Mouse (Mus musculus): ENCODE measurements around the gene Dab1.

Gene Dab1

GRCm38 (mm10) chr4:104597490-104598465, 978.6 kb downstream of the Dab1 start:
- no peak for DNase-seq (ENCODE audit: low read depth)

GRCm38 (mm10) chr4:104602804-104603203, 983.6 kb downstream of the Dab1 start:
- no peak for DNase-seq (ENCODE audit: low read depth)

- no peak for DNase-seq (ENCODE audit: low read depth)
Measured at GRCm38 (mm10) chr4:104604298-104604697, 985.1 kb downstream of the Dab1 start.

- DNase-seq (ENCODE audit: low read depth): no peak
Measured at GRCm38 (mm10) chr4:104606881-104607280, 987.7 kb downstream of the Dab1 start.

- no peak for DNase-seq (ENCODE audit: low read depth)
Measured at GRCm38 (mm10) chr4:104607636-104608035, 988.5 kb downstream of the Dab1 start.

- no peak for DNase-seq (ENCODE audit: low read depth)
Measured at GRCm38 (mm10) chr4:104619452-104619851, 1000.3 kb downstream of the Dab1 start.

- DNase-seq (ENCODE audit: low read depth): no peak
Measured at GRCm38 (mm10) chr4:104625316-104625715, 1006.2 kb downstream of the Dab1 start.

- no peak for DNase-seq (ENCODE audit: low read depth)
Measured at GRCm38 (mm10) chr4:104628708-104629107, 1009.5 kb downstream of the Dab1 start.

- DNase-seq (ENCODE audit: low read depth): no peak
Measured at GRCm38 (mm10) chr4:104637016-104637415, 1017.9 kb downstream of the Dab1 start.

GRCm38 (mm10) chr4:104640617-104641016, 1021.5 kb downstream of the Dab1 start:
- DNase-seq (ENCODE audit: low read depth): no peak

GRCm38 (mm10) chr4:104642761-104643469, 1023.8 kb downstream of the Dab1 start:
- no peak for DNase-seq (ENCODE audit: low read depth)

- DNase-seq (ENCODE audit: low read depth): no peak
Measured at GRCm38 (mm10) chr4:104643534-104644356, 1024.6 kb downstream of the Dab1 start.

GRCm38 (mm10) chr4:104644357-104644630, 1025.1 kb downstream of the Dab1 start:
- DNase-seq (ENCODE audit: low read depth): no peak

- DNase-seq (ENCODE audit: low read depth): no peak
Measured at GRCm38 (mm10) chr4:104644862-104645261, 1025.7 kb downstream of the Dab1 start.

GRCm38 (mm10) chr4:104651761-104652160, 1032.6 kb downstream of the Dab1 start:
- no peak for DNase-seq (ENCODE audit: low read depth)

- no peak for DNase-seq (ENCODE audit: low read depth)
Measured at GRCm38 (mm10) chr4:104656728-104657127, 1037.6 kb downstream of the Dab1 start.

- no peak for DNase-seq (ENCODE audit: low read depth)
Measured at GRCm38 (mm10) chr4:104662841-104663614, 1043.9 kb downstream of the Dab1 start.

GRCm38 (mm10) chr4:104665553-104665952, 1046.4 kb downstream of the Dab1 start:
- DNase-seq (ENCODE audit: low read depth): peak; percentile 1

GRCm38 (mm10) chr4:104666831-104667551, 1047.8 kb downstream of the Dab1 start:
- no peak for DNase-seq (ENCODE audit: low read depth)

GRCm38 (mm10) chr4:104668061-104668460, 1048.9 kb downstream of the Dab1 start:
- DNase-seq (ENCODE audit: low read depth): no peak

GRCm38 (mm10) chr4:104669406-104669805, 1050.2 kb downstream of the Dab1 start:
- no peak for DNase-seq (ENCODE audit: low read depth)
